Mouse (Mus musculus) olfactory bulb, adult 2 months (tissue): Measurements from ENCODE around the gene Itgb5.

Experiments used
- CTCF ChIP-seq: fragments of 200-500 bp; IDR thresholded peaks from 2 replicates; pipeline ENCODE4 v1.5.1; 2012; ENCODE audit warnings: low read depth, mild to moderate bottlenecking, low read length, moderate library complexity; ENCODE audit not compliant: insufficient read depth
- POLR2A ChIP-seq: fragments of 200-500 bp; IDR thresholded peaks from 2 replicates; pipeline ENCODE4 v1.6.1; 2012; ENCODE audit warnings: mild to moderate bottlenecking, low read depth, low read length, moderate library complexity; ENCODE audit not compliant: insufficient read depth

- TF ChIP-seq POLR2A (no peak), CTCF (no peak)
Observed at GRCm38 (mm10) chr16:33944772-33945171, 115.3 kb downstream of the Itgb5 start.
